Mouse (Mus musculus) liver, adult 10 weeks (tissue): Measurements from ENCODE around the gene Mccc1. TPM values are rescaled to one million over a fixed set of nuclear protein-coding genes. Genes with fewer than 3 reads are reported as not detected.

ENCODE experiments used
- polyA plus RNA-seq: library from polyadenylated mRNA; stranded (reverse); fragments of 350-450 nt; fragmentation: Illumina TruSeq; extraction: RNeasy Lipid Tissue Mini Kit (QIAGEN cat#74804); gene quantifications from one replicate; pipeline ENCODE4 v1.2.3, GENCODE M21; 2014; ENCODE audit warnings: low read depth, low replicate concordance

Gene Mccc1
- 81.1 TPM for polyA plus RNA-seq

DNA sequence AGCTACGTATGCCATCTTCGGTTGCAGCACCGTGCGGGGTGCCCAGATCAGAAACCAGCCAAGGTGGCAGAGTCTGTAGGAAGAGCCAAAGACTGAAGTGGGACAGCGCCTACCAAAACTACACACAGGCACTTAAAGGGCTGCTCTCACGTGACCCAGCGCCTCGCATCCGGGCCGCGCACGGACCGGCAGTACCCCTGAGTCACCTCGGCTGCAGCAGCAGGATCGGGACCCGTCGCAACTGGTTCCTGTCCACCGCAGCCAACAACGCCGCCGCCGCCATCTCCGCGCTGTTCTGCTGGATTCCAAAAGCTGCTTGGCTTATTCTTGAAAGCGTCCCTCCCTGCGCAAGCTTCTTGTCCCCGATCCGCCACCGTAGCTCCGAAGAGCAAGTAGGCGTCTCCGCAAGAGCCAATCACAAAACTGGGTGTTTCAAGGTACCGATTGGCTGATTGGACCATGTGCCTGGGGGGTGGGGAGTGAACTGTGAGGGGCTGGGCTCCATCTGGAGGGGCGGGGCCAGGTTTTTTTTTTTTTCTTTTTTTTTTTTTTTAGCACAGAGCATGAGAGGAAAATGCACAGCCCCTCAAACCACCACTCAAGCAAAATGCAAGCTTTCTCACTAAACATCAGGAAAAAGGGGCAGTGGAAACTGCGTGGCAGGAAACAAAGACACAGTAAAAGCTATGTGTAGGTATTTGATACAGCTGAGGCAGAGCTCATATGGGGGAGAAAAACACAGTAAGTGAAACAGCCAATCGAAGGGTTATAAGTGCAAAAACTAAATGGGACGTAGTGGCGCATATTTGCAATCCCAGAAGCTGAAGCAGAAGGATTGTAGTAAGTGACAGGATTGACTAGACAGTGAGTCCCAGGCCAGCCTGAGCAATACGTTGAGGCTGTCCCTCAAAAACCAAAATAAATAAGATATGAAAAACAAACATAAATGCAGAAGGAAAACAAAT is at the start of gene Mccc1:
Gene Mccc1, minus strand, starts transcription at position 404 of the 965 bp plus-strand sequence.

DNA sequence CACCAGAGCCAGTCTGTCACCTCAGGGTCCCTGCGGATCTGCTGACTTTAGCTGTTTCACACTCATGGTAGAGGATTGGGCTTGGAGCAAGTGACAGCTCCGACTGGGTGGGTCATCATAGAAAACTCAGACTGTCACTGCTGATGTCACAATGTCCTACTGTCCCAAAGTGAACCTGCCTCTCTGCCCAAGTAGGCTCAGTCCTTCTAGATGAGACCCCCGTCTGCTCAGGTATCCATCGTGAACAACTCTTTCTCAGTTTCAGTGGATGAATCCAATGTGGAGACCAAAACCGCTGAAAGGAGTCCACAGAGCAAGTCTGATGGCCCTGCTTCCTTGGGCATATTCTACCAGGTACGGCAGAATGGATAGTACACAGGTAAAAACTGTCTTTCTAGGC is 63.1 kb downstream of the Mccc1 start, which contains the start of gene Dcun1d1:
Gene Dcun1d1, minus strand, starts transcription at position 101 of the 400 bp plus-strand sequence.

Other genes starting within 250 kb of the Mccc1 start
- 50.2 TPM for gene Atp11b, start 246.6 kb downstream of the Mccc1 start, polyA plus RNA-seq
- gene Dcun1d1, start 63.2 kb downstream of the Mccc1 start, polyA plus RNA-seq = 198 TPM
- gene Ccdc144b, start 52.9 kb upstream of the Mccc1 start, polyA plus RNA-seq = not detected
- gene Acad9, start 65.3 kb upstream of the Mccc1 start, polyA plus RNA-seq = 22.7 TPM
- 3.8 TPM for gene D3Ertd254e, start 150.3 kb upstream of the Mccc1 start, polyA plus RNA-seq
- gene Qrfpr, start 221.6 kb upstream of the Mccc1 start, polyA plus RNA-seq = not detected